Mouse (Mus musculus) lung, adult 2 months (tissue): ENCODE results near the gene Tenm2. TPM values are rescaled to one million over a fixed set of nuclear protein-coding genes. Genes with fewer than 3 reads are reported as not detected.

ENCODE experiments used
- DNase-seq: peaks from one replicate; pipeline ENCODE4 v3.0.0; 2022
- H3K4me1 ChIP-seq: fragments of 200-500 bp; 2 replicates; pipeline ENCODE4 v1.6.1; 2011; ENCODE audit warnings: low read length; ENCODE audit not compliant: control insufficient read depth, insufficient read depth
- H3K4me3 ChIP-seq: fragments of 200-500 bp; replicated peaks from 2 replicates; pipeline ENCODE3; 2011; ENCODE audit warnings: low read depth, mild to moderate bottlenecking, control low read depth, low read length; ENCODE audit errors: extremely low read depth
- CTCF ChIP-seq: fragments of 200-500 bp; IDR thresholded peaks from 2 replicates; pipeline ENCODE4 v1.5.1; 2011; ENCODE audit warnings: mild to moderate bottlenecking, low read length, control low read depth; ENCODE audit not compliant: insufficient read depth
- POLR2A ChIP-seq: fragments of 200-500 bp; IDR thresholded peaks from 2 replicates; pipeline ENCODE4 v1.6.1; 2011; ENCODE audit warnings: low read depth, mild to moderate bottlenecking, control low read depth, low read length, borderline replicate concordance; ENCODE audit errors: extremely low read depth
- WGBS: fragments of 180-500 bp; shearing (Covaris S2); methylation state at CpG from one replicate; pipeline ENCODE4 v1.1.7; 2018; 5-methylcytosine and 5-hydroxymethylcytosine counted together
- polyA plus RNA-seq: library from polyadenylated mRNA; depleted of rRNA; stranded (reverse); fragments of >200 nt; gene quantifications from 2 replicates; pipeline ENCODE4 v1.2.3, GENCODE M21; 2012

The Tenm2 gene
- polyA plus RNA-seq, 1 experiment = 0.36 TPM

DNA sequence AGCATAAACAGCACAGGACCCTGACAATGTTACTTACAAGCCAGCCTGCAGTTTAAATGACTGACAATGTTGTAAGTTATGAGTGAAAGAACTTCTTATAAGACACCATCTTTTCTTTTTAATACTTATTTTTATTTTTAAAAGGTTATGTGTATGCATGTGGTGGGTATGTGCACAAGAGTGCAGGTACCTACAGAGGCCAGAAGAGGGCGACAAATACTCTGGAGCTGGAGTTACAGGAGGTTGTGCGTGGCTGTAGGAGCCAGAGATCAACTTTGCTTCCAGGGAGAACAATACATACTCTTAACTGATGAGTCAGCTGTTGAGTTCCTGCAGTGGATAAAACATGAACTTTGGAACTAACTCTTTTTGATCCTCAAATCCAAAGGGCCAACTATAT is 981.7 kb downstream of the Tenm2 start:
- Histone ChIP-seq H3K4me3 (no peak overlapping the region), H3K4me1 (no peaks in the 10 kb centered on the region)
- DNase-seq = no peak
- 80% methylated on average over 2 of the region's 2 CpGs for WGBS
- TF ChIP-seq CTCF = no peak
- TF ChIP-seq POLR2A = no peak

- DNase-seq = no peak
- 46% methylated on average over 7 of the region's 7 CpGs for WGBS
- TF ChIP-seq POLR2A (no peak), CTCF (no peak)
- Histone ChIP-seq H3K4me3 (no peak overlapping the region), H3K4me1 (no peaks in the 10 kb centered on the region)
Measured at GRCm38 (mm10) chr11:36250111-36250510, 985.7 kb downstream of the Tenm2 start.

- no peaks in the 10 kb centered on the region for H3K4me1 ChIP-seq
- TF ChIP-seq CTCF = no peak
- no peak for TF ChIP-seq POLR2A
- no peak overlapping the region for H3K4me3 ChIP-seq
- no peak for DNase-seq
- WGBS = 69% methylated on average over 3 of the region's 3 CpGs
Measured at GRCm38 (mm10) chr11:36246152-36246551, 989.6 kb downstream of the Tenm2 start.

DNA sequence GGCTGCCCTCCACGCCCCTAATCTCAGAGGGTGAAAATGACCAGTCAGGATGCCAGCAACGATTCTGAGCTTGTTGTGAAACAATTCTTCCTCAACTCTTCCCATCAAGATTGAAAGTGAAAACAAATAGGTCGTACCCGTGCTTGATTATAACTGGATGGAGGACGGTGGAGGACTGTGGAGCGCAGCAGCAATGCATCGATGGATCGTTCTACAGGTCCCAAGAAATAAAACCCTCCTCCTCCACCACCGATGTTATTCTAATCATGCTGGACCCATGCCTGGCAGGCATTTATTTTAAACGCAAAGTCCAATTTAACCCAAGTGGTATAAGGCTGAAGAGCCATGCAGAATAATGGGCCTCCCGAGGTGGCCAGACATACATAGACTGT is 991.3 kb downstream of the Tenm2 start:
- TF ChIP-seq POLR2A (no peak), CTCF (no peak)
- Histone ChIP-seq H3K4me3 (no peak overlapping the region), H3K4me1 (no peaks in the 10 kb centered on the region)
- 73% methylated on average over 11 of the region's 11 CpGs for WGBS
- no peak for DNase-seq

GRCm38 (mm10) chr11:36243747-36244490 is 991.8 kb downstream of the Tenm2 start:
- Histone ChIP-seq H3K4me1 (no peaks in the 10 kb centered on the region), H3K4me3 (no peak overlapping the region)
- TF ChIP-seq CTCF = no peak
- TF ChIP-seq POLR2A = no peak
- no peak for DNase-seq
- 54% methylated on average over 18 of the region's 18 CpGs for WGBS

- TF ChIP-seq CTCF = no peak
- no peak for TF ChIP-seq POLR2A
- no peak for DNase-seq
- H3K4me3 ChIP-seq = no peak overlapping the region
- 66% methylated on average over 9 of the region's 9 CpGs for WGBS
- H3K4me1 ChIP-seq = no peaks in the 10 kb centered on the region
Measured at GRCm38 (mm10) chr11:36238890-36239289, 996.9 kb downstream of the Tenm2 start.

DNA sequence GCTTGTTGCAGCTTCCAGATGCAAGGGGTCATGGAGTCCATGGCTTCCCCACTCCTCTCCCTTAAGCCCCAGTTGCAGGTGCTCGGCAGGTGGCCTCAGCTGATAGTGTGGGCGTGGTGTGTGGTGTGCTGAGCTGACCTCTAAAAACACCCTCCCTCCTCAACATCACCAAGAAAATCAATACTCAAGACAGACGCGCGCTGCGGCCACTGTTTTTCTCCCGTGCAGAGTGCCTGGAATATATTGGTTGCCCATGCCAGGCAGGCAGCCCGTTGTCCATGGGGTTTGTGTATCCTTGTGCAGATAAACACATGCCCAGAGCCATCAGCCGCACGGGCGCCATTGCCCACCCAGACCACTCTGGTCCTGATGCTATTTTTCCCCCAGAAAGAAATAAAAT is 1007.1 kb downstream of the Tenm2 start:
- 70% methylated on average over 11 of the region's 11 CpGs for WGBS
- DNase-seq = no peak
- no peak for TF ChIP-seq CTCF
- TF ChIP-seq POLR2A = no peak
- Histone ChIP-seq H3K4me1 (no peaks in the 10 kb centered on the region), H3K4me3 (no peak overlapping the region)

DNA sequence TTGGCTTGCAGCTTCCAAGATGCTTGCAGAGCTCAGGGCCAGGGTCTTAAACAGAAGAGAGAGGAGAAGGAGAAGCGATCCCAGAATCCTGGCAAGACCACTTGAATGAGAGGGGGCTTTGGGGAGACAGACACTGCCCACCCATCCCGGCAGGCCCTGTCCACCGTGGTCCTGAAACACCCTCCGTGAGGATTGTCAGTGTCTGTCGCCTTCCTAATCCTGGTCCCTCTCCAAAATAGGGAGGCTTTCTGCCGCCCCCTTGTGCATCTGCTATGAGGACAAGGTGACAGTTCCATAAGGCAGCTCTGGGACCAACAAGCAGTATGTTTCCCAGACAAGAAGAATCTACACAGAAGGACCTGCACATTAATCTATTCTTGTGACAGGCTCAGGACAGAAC is 1007.6 kb downstream of the Tenm2 start:
- Histone ChIP-seq H3K4me3 (no peak overlapping the region), H3K4me1 (no peaks in the 10 kb centered on the region)
- WGBS = 68% methylated on average over 6 of the region's 6 CpGs
- TF ChIP-seq POLR2A = no peak
- TF ChIP-seq CTCF = no peak
- DNase-seq = no peak

GRCm38 (mm10) chr11:36226061-36226460 is 1009.7 kb downstream of the Tenm2 start:
- WGBS = 66% methylated on average over 3 of the region's 3 CpGs
- H3K4me1 ChIP-seq = no peaks in the 10 kb centered on the region
- TF ChIP-seq CTCF (no peak), POLR2A (no peak)
- no peak overlapping the region for H3K4me3 ChIP-seq
- no peak for DNase-seq

DNA sequence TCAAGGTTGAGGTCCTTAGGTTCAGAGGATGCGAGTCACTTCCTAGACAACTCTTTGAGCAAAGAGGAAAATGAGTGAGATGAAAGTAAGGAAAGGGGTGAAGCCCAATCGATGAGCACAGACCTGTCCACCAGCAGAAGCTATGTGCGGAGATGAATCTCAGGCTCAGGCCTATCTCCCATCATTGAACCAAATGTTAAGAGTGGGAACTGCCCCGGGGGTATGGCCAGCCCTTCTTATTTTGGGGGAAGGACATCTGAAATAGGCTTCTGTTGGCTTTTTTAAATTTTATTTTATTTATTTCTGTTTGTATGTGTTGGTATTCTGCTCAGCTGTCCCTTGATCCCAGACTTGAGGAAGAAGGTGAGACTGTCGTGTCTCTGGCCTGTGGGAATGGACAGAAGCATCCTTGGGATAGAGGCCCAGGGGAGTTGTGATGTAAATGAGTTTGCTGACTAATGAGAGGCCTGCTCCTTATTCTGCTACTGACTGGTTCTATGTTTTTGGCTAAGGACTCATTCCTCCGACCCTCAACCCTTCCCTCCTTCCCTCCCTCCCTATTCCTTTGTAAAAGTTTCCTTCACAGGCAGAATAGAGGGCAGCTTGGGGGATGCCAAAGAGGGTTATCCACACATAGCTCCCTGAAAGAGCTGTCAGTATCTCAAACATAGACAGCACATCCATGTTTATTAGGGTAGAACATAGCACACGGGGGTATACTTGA is 1011.9 kb downstream of the Tenm2 start:
- DNase-seq = no peak
- WGBS = 81% methylated on average over 7 of the region's 7 CpGs
- no peak for TF ChIP-seq CTCF
- TF ChIP-seq POLR2A = no peak

More for the DNA sequence above, 1011.9 kb downstream of the Tenm2 start:
- no peak overlapping the region for H3K4me3 ChIP-seq
- H3K4me1 ChIP-seq = no peaks in the 10 kb centered on the region
